Mouse (Mus musculus) stomach, embryonic 14.5 days (tissue): ENCODE data around the gene Rnf220. TPM values are rescaled to one million over a fixed set of nuclear protein-coding genes. Genes with fewer than 3 reads are reported as not detected.

ENCODE experiments used
- ATAC-seq: fragments of 200-750 bp; cut with Nextera tagmentation; 2 replicates; pipeline ENCODE4 v1.8.0; 2017; ENCODE audit warnings: low read depth, moderate TSS enrichment; ENCODE audit not compliant: insufficient number of reproducible peaks, insufficient read depth, low FRiP score
- H3K27ac ChIP-seq: fragments of 300-500 bp; sonication (generic); 2 replicates; pipeline ENCODE4 v1.5.1; 2014; ENCODE audit warnings: mild to moderate bottlenecking, low read length, moderate library complexity, mixed read lengths
- H3K27me3 ChIP-seq: fragments of 300-500 bp; sonication (generic); 2 replicates; pipeline ENCODE4 v1.6.1; 2014; ENCODE audit warnings: low read length, control low read depth, mixed read lengths; ENCODE audit not compliant: control insufficient read depth, insufficient read depth
- H3K36me3 ChIP-seq: fragments of 300-500 bp; sonication (generic); 2 replicates; pipeline ENCODE4 v1.6.1; 2014; ENCODE audit warnings: mild to moderate bottlenecking, control low read depth, low read length, moderate library complexity, mixed read lengths; ENCODE audit not compliant: control insufficient read depth, insufficient read depth
- H3K4me1 ChIP-seq: fragments of 300-500 bp; sonication (generic); 2 replicates; pipeline ENCODE4 v1.6.1; 2014; ENCODE audit warnings: low read length, control low read depth, mixed read lengths; ENCODE audit not compliant: control insufficient read depth, insufficient read depth
- H3K4me2 ChIP-seq: fragments of 300-500 bp; sonication (generic); replicated peaks from 2 replicates; pipeline ENCODE4 v1.6.1; 2014; ENCODE audit warnings: low read depth, low read length, control low read depth
- H3K4me3 ChIP-seq: fragments of 300-500 bp; sonication (generic); 2 replicates; pipeline ENCODE4 v1.5.1; 2014; ENCODE audit warnings: low read depth, low read length, control low read depth
- H3K9ac ChIP-seq: fragments of 300-500 bp; sonication (generic); replicated peaks from 2 replicates; pipeline ENCODE4 v1.6.1; 2014; ENCODE audit warnings: low read depth, mild to moderate bottlenecking, control low read depth, low read length, moderate library complexity, mixed read lengths
- H3K9me3 ChIP-seq: fragments of 300-500 bp; sonication (generic); 2 replicates; pipeline ENCODE4 v1.6.1; 2016; ENCODE audit warnings: low read depth, low read length, control low read depth; ENCODE audit not compliant: control insufficient read depth
- WGBS: fragments of 180-500 bp; shearing (Covaris S2); extraction: QIAGEN DNeasy Blood & Tissue Kit; methylation state at CpG from one replicate; pipeline ENCODE4 v1.1.7; 2014; 5-methylcytosine and 5-hydroxymethylcytosine counted together
- polyA plus RNA-seq: library from polyadenylated mRNA; unstranded; fragments of >200 nt; fragmentation: Nextera tagmentation; extraction: Ambion mirVana; gene quantifications from 2 replicates; pipeline ENCODE4 v1.2.1, GENCODE M21; 2014

Gene Rnf220
- polyA plus RNA-seq, 1 experiment from 2014 or later: 54.5 TPM

DNA sequence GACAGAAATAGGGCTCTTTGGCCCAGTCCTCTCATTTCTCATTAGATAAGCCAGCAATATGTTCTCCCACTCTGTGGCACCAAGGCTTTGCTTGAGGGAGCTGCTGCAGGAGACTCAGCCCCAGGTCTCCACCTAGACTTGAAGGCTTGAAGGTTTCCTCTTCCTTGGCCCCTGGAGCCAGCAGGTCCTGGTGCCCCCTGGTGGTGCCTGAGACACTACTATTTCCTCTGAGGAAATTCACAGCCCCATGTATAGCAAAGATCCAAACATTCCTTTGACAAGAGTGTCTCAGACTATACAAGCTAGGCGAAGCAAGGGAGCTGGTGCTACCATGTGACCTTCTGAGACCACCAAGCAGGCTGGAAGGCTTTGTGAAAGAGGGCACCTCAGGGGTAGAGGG lies 31.1 kb upstream of the Rnf220 start:
- Histone ChIP-seq H3K9ac (no peak overlapping the region), H3K36me3 (no peaks in the 10 kb centered on the region), H3K4me2 (no peak overlapping the region), H3K4me1 (0 out of 2 replicates have a peak, but pooled peaks cover 3% of the 10 kb centered on the region), H3K9me3 (no peaks in the 10 kb centered on the region), H3K27ac (no peak overlapping the region), H3K27me3 (no peaks in the 10 kb centered on the region), H3K4me3 (no peak overlapping the region)
- 15% methylated on average over 1 of the region's 1 CpGs for WGBS
- ATAC-seq: peak; percentile 58; the same call in 1 of the 2 replicates

DNA sequence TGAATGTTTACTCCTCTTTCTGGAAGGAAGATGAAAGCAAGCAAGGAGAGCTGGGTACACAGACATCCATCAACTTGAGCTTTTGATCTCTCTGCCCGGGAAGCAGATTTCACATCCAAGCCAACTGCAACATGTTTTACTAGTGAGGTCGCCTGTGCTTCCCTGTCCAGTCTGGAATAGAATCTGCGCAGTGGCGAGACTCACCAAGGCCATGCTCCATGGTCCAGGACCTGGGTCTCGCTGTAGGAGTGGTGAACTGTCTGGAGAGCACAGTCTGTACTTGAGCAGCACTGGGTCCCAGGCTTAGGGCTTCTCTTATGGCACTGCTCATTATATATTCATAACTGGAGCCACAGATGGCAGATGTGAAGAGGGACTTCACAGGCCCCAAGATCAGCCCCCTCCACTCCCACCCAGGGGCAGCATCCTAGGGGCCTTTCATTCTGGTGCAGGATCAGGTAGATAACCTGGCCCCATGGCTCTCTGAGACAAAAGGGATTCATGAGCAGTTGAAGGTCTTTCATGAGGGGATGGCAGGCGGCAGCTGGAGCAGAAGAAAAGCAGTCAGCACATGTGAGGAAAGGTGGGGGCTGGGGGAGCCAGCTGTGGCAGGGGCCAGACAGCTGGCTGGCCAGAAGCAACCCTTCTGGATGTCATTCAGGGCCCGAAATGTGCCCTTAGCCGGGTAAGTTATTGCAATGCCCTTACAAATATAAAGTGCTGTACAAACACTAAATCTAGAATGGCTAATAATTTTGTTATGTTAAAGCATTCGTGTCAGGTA lies 30.5 kb upstream of the Rnf220 start:
- no peak overlapping the region for H3K4me3 ChIP-seq
- no peak for ATAC-seq
- H3K9me3 ChIP-seq: no peaks in the 10 kb centered on the region
- WGBS: 47% methylated on average over 9 of the region's 9 CpGs
- no peaks in the 10 kb centered on the region for H3K36me3 ChIP-seq
- H3K4me2 ChIP-seq: no peak overlapping the region
- no peak overlapping the region for H3K9ac ChIP-seq
- H3K27ac ChIP-seq: no peak overlapping the region
- H3K27me3 ChIP-seq: no peaks in the 10 kb centered on the region
- 0 out of 2 replicates have a peak, but pooled peaks cover 3% of the 10 kb centered on the region for H3K4me1 ChIP-seq

DNA sequence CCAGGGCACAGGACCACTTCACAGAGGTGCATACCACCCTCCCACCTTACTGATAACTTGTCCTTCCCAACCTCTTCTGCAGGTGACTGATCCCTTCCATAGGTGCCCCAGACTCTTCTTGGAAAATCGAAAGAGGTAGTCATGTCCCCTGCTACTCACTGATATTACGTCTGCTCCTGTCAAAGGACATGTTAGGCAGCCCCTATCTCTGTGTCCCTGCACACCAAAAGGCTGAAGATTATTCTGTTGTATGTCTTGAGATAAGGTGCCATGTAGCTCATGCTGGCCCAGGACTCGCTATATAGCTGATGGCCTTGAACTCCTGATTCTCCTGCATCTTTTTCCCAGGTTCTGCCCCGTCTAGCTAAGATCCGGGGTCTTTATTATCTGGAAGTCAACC lies 29.1 kb upstream of the Rnf220 start:
- no peaks in the 10 kb centered on the region for H3K9me3 ChIP-seq
- no peak overlapping the region for H3K9ac ChIP-seq
- H3K36me3 ChIP-seq: no peaks in the 10 kb centered on the region
- no peak overlapping the region for H3K4me2 ChIP-seq
- H3K4me3 ChIP-seq: no peak overlapping the region
- no peaks in the 10 kb centered on the region for H3K27me3 ChIP-seq
- 92% methylated on average over 5 of the region's 5 CpGs for WGBS
- H3K4me1 ChIP-seq: 0 out of 2 replicates have a peak, but pooled peaks cover 3% of the 10 kb centered on the region
- no peak for ATAC-seq
- no peak overlapping the region for H3K27ac ChIP-seq

DNA sequence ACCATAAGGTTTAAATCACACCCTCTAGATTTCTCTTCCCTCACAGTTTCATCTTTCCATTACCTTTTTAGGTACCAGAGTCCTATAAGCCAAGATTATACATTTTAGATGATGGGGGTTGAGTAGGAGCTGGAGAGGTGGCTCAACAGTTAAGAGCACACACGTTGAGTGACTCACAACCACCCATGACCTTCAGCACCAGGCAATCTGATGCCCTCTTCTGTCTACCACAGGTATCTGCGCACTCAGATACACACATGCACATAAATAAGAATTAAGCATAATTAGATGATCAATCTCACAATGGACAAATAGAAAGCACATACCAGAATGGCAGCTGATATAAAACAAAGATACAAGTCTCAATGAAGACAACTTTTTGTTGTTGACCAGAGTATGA lies 24.5 kb upstream of the Rnf220 start:
- ATAC-seq: no peak
- Histone ChIP-seq H3K27ac (no peak overlapping the region), H3K4me3 (no peak overlapping the region), H3K27me3 (no peaks in the 10 kb centered on the region), H3K4me1 (no peaks in the 10 kb centered on the region), H3K9ac (no peak overlapping the region), H3K9me3 (no peaks in the 10 kb centered on the region), H3K4me2 (no peak overlapping the region), H3K36me3 (no peaks in the 10 kb centered on the region)
- 72% methylated on average over 2 of the region's 2 CpGs for WGBS

DNA sequence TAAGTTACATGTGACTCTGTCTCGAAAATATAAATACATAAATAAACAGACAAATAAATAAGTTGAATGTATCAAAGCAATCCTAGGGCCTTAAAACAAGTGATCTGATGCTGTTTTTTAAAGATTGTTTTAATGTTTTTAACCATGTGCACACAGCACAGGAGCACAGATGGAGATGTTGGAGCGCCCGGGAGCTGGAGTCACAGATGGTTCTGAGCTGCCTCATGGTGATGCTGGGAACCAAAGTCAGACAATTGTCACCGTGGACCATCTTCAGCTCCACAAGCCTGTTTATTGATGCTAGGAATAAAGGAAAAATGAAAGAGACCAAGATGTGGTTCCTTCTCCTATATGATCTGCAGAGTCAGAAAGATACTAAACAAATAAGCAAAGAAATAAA lies 21.4 kb upstream of the Rnf220 start:
- WGBS: 94% methylated on average over 4 of the region's 4 CpGs
- H3K27me3 ChIP-seq: no peaks in the 10 kb centered on the region
- H3K27ac ChIP-seq: no peak overlapping the region
- H3K9me3 ChIP-seq: no peaks in the 10 kb centered on the region
- H3K36me3 ChIP-seq: no peaks in the 10 kb centered on the region
- no peak overlapping the region for H3K4me2 ChIP-seq
- no peak overlapping the region for H3K4me3 ChIP-seq
- no peak for ATAC-seq
- H3K4me1 ChIP-seq: no peaks in the 10 kb centered on the region
- H3K9ac ChIP-seq: no peak overlapping the region

GRCm38 (mm10) chr4:117499043-117499442 lies 2.2 kb upstream of the Rnf220 start:
- peaks cover 19% of the 10 kb centered on the region; the same call in 1 of the 2 replicates for H3K4me1 ChIP-seq
- no peak overlapping the region for H3K27ac ChIP-seq
- 80% methylated on average over 8 of the region's 8 CpGs for WGBS
- H3K4me2 ChIP-seq: no peak overlapping the region
- ATAC-seq: no peak
- H3K4me3 ChIP-seq: no peak overlapping the region
- no peak overlapping the region for H3K9ac ChIP-seq
- H3K27me3 ChIP-seq: peaks cover 15% of the 10 kb centered on the region; the same call in 1 of the 2 replicates
- H3K36me3 ChIP-seq: no peaks in the 10 kb centered on the region
- H3K9me3 ChIP-seq: no peaks in the 10 kb centered on the region

DNA sequence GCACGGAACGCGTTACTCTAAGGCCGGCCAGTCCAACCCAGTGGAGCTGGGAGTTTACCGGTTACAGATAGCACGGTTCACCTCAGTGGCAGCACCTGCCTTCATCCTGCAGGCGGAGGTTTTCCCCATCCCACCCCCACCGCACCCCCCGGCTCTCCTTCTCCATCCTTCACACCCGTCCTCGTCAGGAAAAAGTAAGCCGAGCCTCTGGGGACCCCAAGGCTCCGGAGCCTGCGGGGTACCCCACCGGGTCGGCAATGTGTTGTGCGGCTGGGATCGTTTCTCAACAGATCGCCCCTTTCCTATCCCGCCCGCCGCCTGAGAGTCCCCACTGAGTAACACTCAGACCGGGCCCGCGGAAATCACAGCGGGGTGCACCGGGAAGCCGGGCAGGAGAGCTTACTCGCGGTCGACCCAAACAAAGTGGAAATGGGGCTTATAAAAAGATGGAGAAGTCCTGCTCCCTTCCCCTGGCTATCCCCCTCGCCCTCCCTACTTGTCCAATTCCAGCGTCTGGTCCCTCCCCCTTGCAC lies 917 bp downstream of the Rnf220 start:
- no peak for ATAC-seq
- peaks cover 23% of the 10 kb centered on the region for H3K27me3 ChIP-seq
- H3K4me3 ChIP-seq: peak overlapping the region; percentile 42
- H3K4me1 ChIP-seq: peaks cover 23% of the 10 kb centered on the region
- H3K4me2 ChIP-seq: peak overlapping the region; percentile 94
- no peaks in the 10 kb centered on the region for H3K36me3 ChIP-seq
- H3K9ac ChIP-seq: no peak overlapping the region
- under 1% methylated on average over 33 of the region's 33 CpGs for WGBS
- no peak overlapping the region for H3K27ac ChIP-seq
- no peaks in the 10 kb centered on the region for H3K9me3 ChIP-seq

DNA sequence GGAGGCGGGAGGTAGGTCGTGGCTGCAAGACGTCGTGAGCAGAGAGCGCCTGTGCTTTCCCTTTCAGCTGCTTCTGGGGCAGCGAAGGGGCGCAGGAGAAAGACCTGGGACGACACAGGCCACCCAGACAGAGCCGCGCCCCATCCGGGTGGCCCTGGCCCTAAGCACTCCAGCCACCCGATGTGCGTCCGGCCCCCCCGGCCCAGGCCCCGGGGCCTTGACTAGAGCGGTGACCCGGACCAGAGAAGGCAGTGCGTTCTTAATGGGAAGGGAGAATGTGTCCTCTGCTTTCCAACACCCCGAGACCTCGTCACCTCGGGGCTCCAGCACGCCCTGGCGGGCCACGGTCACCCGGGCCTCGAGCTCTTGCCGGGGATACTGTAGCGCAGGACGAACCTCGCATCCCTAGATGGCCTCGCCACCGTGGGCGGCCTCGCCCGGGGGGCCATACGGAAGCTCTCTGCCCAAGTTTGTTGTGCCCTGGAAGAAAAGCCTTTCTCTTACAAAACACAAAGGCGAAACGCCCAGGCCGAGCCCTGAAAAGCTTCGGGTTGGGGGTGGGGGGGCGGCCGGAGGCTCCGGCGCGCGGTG lies 1.8 kb downstream of the Rnf220 start:
- under 1% methylated on average over 47 of the region's 47 CpGs for whole genome bisulfite sequencing
- peaks cover 23% of the 10 kb centered on the region for H3K4me1 ChIP-seq
- H3K4me2 ChIP-seq: peak overlapping the region; percentile 94
- peaks cover 24% of the 10 kb centered on the region for H3K27me3 ChIP-seq
- no peaks in the 10 kb centered on the region for H3K9me3 ChIP-seq
- no peak overlapping the region for H3K27ac ChIP-seq
- no peaks in the 10 kb centered on the region for H3K36me3 ChIP-seq
- peak overlapping the region; percentile 42 for H3K4me3 ChIP-seq
- no peak overlapping the region for H3K9ac ChIP-seq
- ATAC-seq: 0 out of 2 replicates have a peak, but pooled peaks have one; percentile 29
